Mouse (Mus musculus) small intestine, adult 2 months (tissue): ENCODE results near the gene Pcdh15.

Source experiments
- CTCF ChIP-seq: fragments of 200-500 bp; IDR thresholded peaks from 2 replicates; pipeline ENCODE4 v1.5.1; 2012; ENCODE audit warnings: low read depth, mild to moderate bottlenecking, control low read depth, inconsistent platforms, low read length, moderate library complexity, mixed read lengths; ENCODE audit not compliant: insufficient replicate concordance, insufficient read length; ENCODE audit errors: extremely low read depth
- POLR2A ChIP-seq: fragments of 200-500 bp; IDR thresholded peaks from 2 replicates; pipeline ENCODE4 v1.6.1; 2012; ENCODE audit warnings: low read depth, mild to moderate bottlenecking, control low read depth, inconsistent platforms, low read length, moderate library complexity

DNA sequence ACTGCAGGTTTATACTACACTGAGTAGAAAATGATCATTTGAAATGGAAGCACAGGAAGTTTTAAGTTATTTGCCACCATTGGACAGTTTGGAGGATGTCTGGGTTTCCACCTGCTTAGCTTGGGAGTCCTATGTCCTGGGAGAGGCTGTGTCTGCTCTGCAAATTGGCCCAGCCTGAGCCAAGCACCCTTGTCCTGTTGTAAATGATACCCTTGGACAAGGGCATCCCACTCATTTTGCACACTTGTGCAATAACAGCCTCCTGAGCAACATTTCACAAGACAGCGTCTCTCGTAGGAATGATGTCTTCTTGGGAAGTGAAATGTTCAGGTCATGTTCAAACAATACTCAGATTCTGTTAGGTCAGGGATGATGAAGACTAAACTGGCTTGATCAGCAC, 1456.2 kb downstream of the Pcdh15 start:
- TF ChIP-seq POLR2A = no peak
- no peak for TF ChIP-seq CTCF
